ENCODE assay signal across 15 mouse cellular contexts in genomic region chr11:4196636-4197035, GRCm38 (mm10). TPM values are rescaled to one million over a fixed set of nuclear protein-coding genes. Genes with fewer than 3 reads are reported as not detected.
A peak's percentile ranks its signal among the peaks of the same experiment; 100 is the strongest.
DNase-seq lines count a peak whose midpoint lies in the region; ATAC-seq and TF ChIP-seq lines count a peak whose summit lies in the region.
"Had no signal": no experiment of that assay in that cellular context is flagged by ENCODE, and none has a peak within 500 bp of the region (broad histone marks: within the 10 kb centered on the region; RNA-seq: fewer than 3 reads in every experiment).

No protein-coding gene starts in this region.

- peaks cover 12% of the 10 kb centered on the region for H3K36me3 ChIP-seq in heart, adult 2 months (ENCODE audit: control insufficient read depth, insufficient read depth, low read length)
- H3K36me3 ChIP-seq in heart, embryonic 12.5 days = no peaks in the 10 kb centered on the region
- H3K36me3 ChIP-seq: hindbrain, embryonic 10.5 days had no signal

- no peaks in the 10 kb centered on the region for H3K9me3 ChIP-seq in heart, embryonic 12.5 days (replicated peaks)
- H3K9me3 ChIP-seq: hindbrain, embryonic 10.5 days had no signal

- no peak overlapping the region for H3K4me3 ChIP-seq in heart, adult 2 months
- no peak overlapping the region for H3K4me3 ChIP-seq in heart, embryonic 12.5 days
- H3K4me3 ChIP-seq: hindbrain, embryonic 10.5 days had no signal

- no peak for TF ChIP-seq POLR2A in heart, adult 2 months (IDR thresholded peaks at IDR 0.05; ENCODE audit: insufficient read depth, low read depth, low read length)

- peak in 1 of 2 experiments; percentile 17 for DNase-seq in heart, adult 2 months
- DNase-seq in kidney, adult 11 months = peak; percentile 89
- peak; percentile 81 to 93 for DNase-seq in kidney, postnatal 25 days
- DNase-seq in lung, postnatal 4 days = peak; percentile 53 to 76
- DNase-seq in layer of hippocampus, adult 18-20 months (ENCODE audit: low spot score in 2 of 2) = no peak
- DNase-seq in embryo, embryonic 11 days = no peak
- DNase-seq in gastrocnemius, adult 8-10 months (ENCODE audit: low spot score in 2 of 2) = no peak
- DNase-seq: adrenal gland, postnatal 36 days; cerebellum, adult 2 months; thymus, adult 18-20 months had no signal

- no peak for TF ChIP-seq EP300 in heart, adult 2 months (IDR thresholded peaks at IDR 0.05; ENCODE audit: insufficient read depth, low read depth, low read length)

- no peaks in the 10 kb centered on the region for H3K27me3 ChIP-seq in heart, adult 2 months (ENCODE audit: control insufficient read depth, insufficient read depth, low read length)
- no peaks in the 10 kb centered on the region for H3K27me3 ChIP-seq in heart, embryonic 12.5 days (replicated peaks)

- no peak for ATAC-seq in heart, embryonic 12.5 days (ENCODE audit: insufficient number of reproducible peaks, low FRiP score)

- TF ChIP-seq CTCF in heart, adult 2 months (IDR thresholded peaks at IDR 0.05) = no peak

- no peak overlapping the region for H3K4me2 ChIP-seq in heart, embryonic 12.5 days
- H3K4me2 ChIP-seq: heart, embryonic 11.5 days; liver, embryonic 11.5 days; midbrain, embryonic 11.5 days had no signal

- no peak overlapping the region for H3K9ac ChIP-seq in heart, adult 2 months (ENCODE audit: low read depth, low read length)
- no peak overlapping the region for H3K9ac ChIP-seq in heart, embryonic 12.5 days

- intact Hi-C loops in heart, adult 2 months (cut with DNase I) = no loop called here

- H3K27ac ChIP-seq in heart, adult 2 months = peak overlapping the region; percentile 36; the same call in 1 of the 2 replicates
- H3K27ac ChIP-seq in heart, embryonic 12.5 days (ENCODE audit: poor library complexity, severe bottlenecking) = no peak overlapping the region
- H3K27ac ChIP-seq: hindbrain, embryonic 10.5 days had no signal

- peaks cover 2% of the 10 kb centered on the region; the same call in 1 of the 2 replicates for H3K79me2 ChIP-seq in heart, adult 2 months (replicated peaks; ENCODE audit: control insufficient read depth, insufficient read depth, low read length)

- H3K4me1 ChIP-seq in heart, adult 2 months (ENCODE audit: control insufficient read depth, insufficient read depth, low read length) = peaks cover 26% of the 10 kb centered on the region
- 0 out of 2 replicates have a peak, but pooled peaks cover 6% of the 10 kb centered on the region for H3K4me1 ChIP-seq in heart, embryonic 12.5 days (replicated peaks)

- WGBS in heart, adult 2 months = 82% methylated on average over 8 of the region's 8 CpGs
- WGBS in heart, embryonic 12.5 days = 74% methylated on average over 8 of the region's 8 CpGs

RNA-seq across cellular contexts. Expression of gene Tbc1d10a, which starts 10.0 kb away (rescaled TPM):
- total RNA-seq in heart, adult 2 months (2021) = 10 to 100 TPM; 10.1 to 10.7 TPM
- 17.3 and 22.3 TPM in 2 replicates for polyA plus RNA-seq in heart, adult 2 months (2012; rRNA removed)
- 15.6 TPM in 2 replicates for polyA plus RNA-seq in heart, embryonic 12.5 days (2016; fragmentation: Nextera tagmentation; extraction: Ambion mirVana)
- 10 to 100 TPM; 28.1 to 30.8 TPM for total RNA-seq in layer of hippocampus, adult 18-20 months (2021)
- total RNA-seq in gastrocnemius, adult 8-10 months (2022) = 1 to 10 TPM; 2.7 to 4.5 (median 3.7) TPM

RNA-seq across cellular contexts. Expression of gene Castor1, which starts 21.4 kb away (rescaled TPM):
- total RNA-seq in heart, adult 2 months (2021) = 1 to 10 TPM; 4.0 to 5.9 TPM
- polyA plus RNA-seq in heart, adult 2 months (2012; rRNA removed) = 10.7 and 13.5 TPM in 2 replicates
- 3.4 and 3.8 TPM in 2 replicates for polyA plus RNA-seq in heart, embryonic 12.5 days (2016; fragmentation: Nextera tagmentation; extraction: Ambion mirVana)
- total RNA-seq in layer of hippocampus, adult 18-20 months (2021) = 1 to 10 TPM; 4.3 to 4.7 TPM
- total RNA-seq in gastrocnemius, adult 8-10 months (2022) = 1 to 10 TPM in 3 of 4 experiments, under 1 TPM in 1; 0.56 to 2.9 (median 1.8) TPM

RNA-seq across cellular contexts. Expression of gene Sf3a1, which starts 36.5 kb away (rescaled TPM):
- total RNA-seq in heart, adult 2 months (2021) = 10 to 100 TPM; 37.2 to 38.7 TPM
- polyA plus RNA-seq in heart, adult 2 months (2012; rRNA removed) = 17.9 and 23.4 TPM in 2 replicates
- polyA plus RNA-seq in heart, embryonic 12.5 days (2016; fragmentation: Nextera tagmentation; extraction: Ambion mirVana) = 43.1 and 46.5 TPM in 2 replicates
- total RNA-seq in layer of hippocampus, adult 18-20 months (2021) = 10 to 100 TPM; 72.7 TPM
- 10 to 100 TPM; 11.3 to 15.6 (median 12.2) TPM for total RNA-seq in gastrocnemius, adult 8-10 months (2022)

RNA-seq across cellular contexts. Expression of gene Ccdc157, which starts 36.5 kb away (rescaled TPM):
- total RNA-seq in heart, adult 2 months (2021) = 1 to 10 TPM; 4.5 to 4.6 TPM
- 6.7 and 9.9 TPM in 2 replicates for polyA plus RNA-seq in heart, adult 2 months (2012; rRNA removed)
- 4.7 and 5.5 TPM in 2 replicates for polyA plus RNA-seq in heart, embryonic 12.5 days (2016; fragmentation: Nextera tagmentation; extraction: Ambion mirVana)
- total RNA-seq in layer of hippocampus, adult 18-20 months (2021) = 10 to 100 TPM; 10.4 to 11.7 TPM
- total RNA-seq in gastrocnemius, adult 8-10 months (2022) = 1 to 10 TPM; 1.7 to 2.5 (median 2.2) TPM

RNA-seq across cellular contexts. Expression of gene Osm, which starts 39.6 kb away (rescaled TPM):
- under 1 TPM; 0.13 to 0.14 TPM for total RNA-seq in heart, adult 2 months (2021)
- 0.14 and 0.15 TPM in 2 replicates for polyA plus RNA-seq in heart, adult 2 months (2012; rRNA removed)
- not detected in 2 replicates for polyA plus RNA-seq in heart, embryonic 12.5 days (2016; fragmentation: Nextera tagmentation; extraction: Ambion mirVana)
- not detected for total RNA-seq in layer of hippocampus, adult 18-20 months (2021)
- total RNA-seq in gastrocnemius, adult 8-10 months (2022) = not detected
- polyA plus RNA-seq: midbrain, embryonic 11.5 days had no signal

Comparison
In these comparisons a context has a peak if more than half of its experiments do, and no peak if none do; other contexts are left out.
1. DNase-seq: peak in kidney, adult 11 months (single experiment), kidney, postnatal 25 days (2 of 2) and lung, postnatal 4 days (2 of 2); none in layer of hippocampus, adult 18-20 months (0 of 2), embryo, embryonic 11 days (single experiment) and gastrocnemius, adult 8-10 months (0 of 2).